Mouse (Mus musculus) liver, embryonic 16.5 days (tissue): ENCODE measurements around the gene Fam47c. TPM values are rescaled to one million over a fixed set of nuclear protein-coding genes. Genes with fewer than 3 reads are reported as not detected.

Experiments used
- ATAC-seq: fragments of 200-750 bp; cut with Nextera tagmentation; 2 replicates; pipeline ENCODE4 v1.8.0; 2017; ENCODE audit warnings: low read depth, mild to moderate bottlenecking, moderate number of reproducible peaks, moderate library complexity
- H3K27ac ChIP-seq: fragments of 300-500 bp; sonication (generic); 2 replicates; pipeline ENCODE4 v1.5.1; 2014; ENCODE audit warnings: mild to moderate bottlenecking, low read length
- H3K27me3 ChIP-seq: fragments of 300-500 bp; sonication (generic); 2 replicates; pipeline ENCODE4 v1.6.1; 2014; ENCODE audit warnings: low read depth, low read length, mixed read lengths; ENCODE audit not compliant: control insufficient read depth, insufficient read depth
- H3K36me3 ChIP-seq: fragments of 300-500 bp; sonication (generic); 2 replicates; pipeline ENCODE4 v1.6.1; 2014; ENCODE audit warnings: mild to moderate bottlenecking; ENCODE audit not compliant: control insufficient read depth, insufficient read depth
- H3K4me1 ChIP-seq: fragments of 300-500 bp; sonication (generic); 2 replicates; pipeline ENCODE4 v1.6.1; 2014; ENCODE audit warnings: low read depth, low read length, mixed read lengths; ENCODE audit not compliant: control insufficient read depth
- H3K4me2 ChIP-seq: fragments of 300-500 bp; sonication (generic); 2 replicates; pipeline ENCODE4 v1.6.1; 2014; ENCODE audit warnings: low read depth, low read length, mixed read lengths
- H3K4me3 ChIP-seq: fragments of 300-500 bp; sonication (generic); 2 replicates; pipeline ENCODE4 v1.5.1; 2014; ENCODE audit warnings: low read depth, mild to moderate bottlenecking, low read length
- H3K9ac ChIP-seq: fragments of 300-500 bp; sonication (generic); 2 replicates; pipeline ENCODE4 v1.6.1; 2014; ENCODE audit warnings: low read depth, low read length
- H3K9me3 ChIP-seq: fragments of 300-500 bp; sonication (generic); replicated peaks from 2 replicates; pipeline ENCODE4 v1.6.1; 2016; ENCODE audit warnings: low read length; ENCODE audit not compliant: control insufficient read depth
- WGBS: fragments of 180-500 bp; shearing (Covaris S2); extraction: QIAGEN DNeasy Blood & Tissue Kit; methylation state at CpG from one replicate; pipeline ENCODE4 v1.1.7; 2014; ENCODE audit not compliant: insufficient replicate concordance; 5-methylcytosine and 5-hydroxymethylcytosine counted together
- polyA plus RNA-seq: library from polyadenylated mRNA; unstranded; fragments of >200 nt; fragmentation: Nextera tagmentation; extraction: Ambion mirVana; gene quantifications from 2 replicates; pipeline ENCODE4 v1.2.1, GENCODE M21; 2015

Fam47c gene
- not detected in 2 replicates for polyA plus RNA-seq

GRCm38 (mm10) chrX:78737463-78737862 is at the start of gene Fam47c:
Gene Fam47c, plus strand, starts transcription at chrX:78737763.
- no peak within 1 kb of the TSS for H3K4me3 ChIP-seq
- WGBS, result 63% methylated on average over 3 of the region's 3 CpGs
- no peaks in the 10 kb centered on the region for H3K27me3 ChIP-seq
- H3K4me1 ChIP-seq, result no peaks in the 10 kb centered on the region
- ATAC-seq, result no peak
- no peak within 1 kb of the TSS for H3K9ac ChIP-seq
- H3K9me3 ChIP-seq, result no peaks in the 10 kb centered on the region
- H3K27ac ChIP-seq, result no peak within 1 kb of the TSS
- no peak within 1 kb of the TSS for H3K4me2 ChIP-seq
- no peaks in the 10 kb centered on the region for H3K36me3 ChIP-seq

GRCm38 (mm10) chrX:78769408-78769807 is 31.8 kb downstream of the Fam47c start:
- Histone ChIP-seq H3K4me1 (no peaks in the 10 kb centered on the region), H3K4me2 (no peak overlapping the region), H3K9me3 (no peaks in the 10 kb centered on the region; the same call in 1 of the 2 replicates), H3K9ac (no peak overlapping the region), H3K27me3 (no peaks in the 10 kb centered on the region), H3K36me3 (no peaks in the 10 kb centered on the region), H3K4me3 (no peak overlapping the region), H3K27ac (no peak overlapping the region)
- WGBS, result 44% methylated on average over 2 of the region's 2 CpGs
- no peak for ATAC-seq

- ATAC-seq, result no peak
- Histone ChIP-seq H3K27ac (no peak overlapping the region), H3K9ac (no peak overlapping the region), H3K4me1 (no peaks in the 10 kb centered on the region), H3K9me3 (no peaks in the 10 kb centered on the region), H3K4me2 (no peak overlapping the region), H3K36me3 (no peaks in the 10 kb centered on the region), H3K27me3 (no peaks in the 10 kb centered on the region), H3K4me3 (no peak overlapping the region)
- 54% methylated on average over 2 of the region's 2 CpGs for WGBS
These were observed 39.5 kb downstream of the Fam47c start for GRCm38 (mm10) chrX:78777078-78777477.

Other genes with a start within 250 kb of the Fam47c start
- 1.7 and 1.9 TPM in 2 replicates for gene Prrg1, start 153.9 kb upstream of the Fam47c start, polyA plus RNA-seq